Mouse (Mus musculus) urinary bladder, postnatal 4 days (tissue): Measurements from ENCODE around the gene Pip5k1c.

Source experiments
- DNase-seq, 2 experiments: peaks; one replicate each; pipeline ENCODE4 v3.0.0; 2021 to 2022; ENCODE audit warnings: low spot score in 2 of 2

Gene Pip5k1c

GRCm38 (mm10) chr10:81323141-81323775 lies 30.5 kb downstream of the Pip5k1c start:
- DNase-seq: no peak

- DNase-seq: no peak
Measured at GRCm38 (mm10) chr10:81323791-81324530, 31.2 kb downstream of the Pip5k1c start.

- no peak for DNase-seq
Measured at GRCm38 (mm10) chr10:81325176-81325575, 32.4 kb downstream of the Pip5k1c start.

- DNase-seq: no peak
Measured at GRCm38 (mm10) chr10:81325781-81326180, 33.0 kb downstream of the Pip5k1c start.

- DNase-seq: no peak
Measured at GRCm38 (mm10) chr10:81326858-81327257, 34.1 kb downstream of the Pip5k1c start.

GRCm38 (mm10) chr10:81327959-81328358 lies 35.2 kb downstream of the Pip5k1c start:
- DNase-seq: no peak

- peak in 1 of 2 experiments; percentile 68 for DNase-seq
Measured at GRCm38 (mm10) chr10:81328386-81328785, 35.6 kb downstream of the Pip5k1c start, which contains the start of gene Tbxa2r. TSS of gene Tbxa2r (plus strand) at chr10:81328731.

GRCm38 (mm10) chr10:81329194-81329975 lies 36.6 kb downstream of the Pip5k1c start:
- DNase-seq: peak in 1 of 2 experiments; percentile 79

GRCm38 (mm10) chr10:81330007-81330406 lies 37.2 kb downstream of the Pip5k1c start:
- no peak for DNase-seq

- no peak for DNase-seq
Measured at GRCm38 (mm10) chr10:81332277-81332676, 39.5 kb downstream of the Pip5k1c start.

GRCm38 (mm10) chr10:81334324-81334723 lies 41.6 kb downstream of the Pip5k1c start:
- no peak for DNase-seq

- DNase-seq: peak in 1 of 2 experiments; percentile 60
Measured at GRCm38 (mm10) chr10:81335393-81336340, 42.9 kb downstream of the Pip5k1c start.

- DNase-seq: no peak
Measured at GRCm38 (mm10) chr10:81336558-81336957, 43.8 kb downstream of the Pip5k1c start.

- DNase-seq: no peak
Measured at GRCm38 (mm10) chr10:81340551-81341332, 48.0 kb downstream of the Pip5k1c start.

GRCm38 (mm10) chr10:81341333-81341949 lies 48.7 kb downstream of the Pip5k1c start:
- peak; percentile 61 to 82 for DNase-seq

- DNase-seq: no peak
Measured at GRCm38 (mm10) chr10:81342686-81343505, 50.1 kb downstream of the Pip5k1c start, which contains the start of gene Gipc3. TSS of gene Gipc3 (minus strand) at chr10:81343266.

- no peak for DNase-seq
Measured at GRCm38 (mm10) chr10:81344421-81345161, 51.8 kb downstream of the Pip5k1c start.

GRCm38 (mm10) chr10:81345162-81345534 lies 52.4 kb downstream of the Pip5k1c start:
- DNase-seq: no peak
